Mouse (Mus musculus) thymus, adult 2 months (tissue): ENCODE results near the gene Hspb7. TPM values are rescaled to one million over a fixed set of nuclear protein-coding genes. Genes with fewer than 3 reads are reported as not detected.

ENCODE experiments used
- DNase-seq: peaks from one replicate; pipeline ENCODE4 v3.0.0; 2021
- H3K27ac ChIP-seq: fragments of 200-500 bp; 2 replicates; pipeline ENCODE4 v1.5.1; 2012; ENCODE audit warnings: low read length, control low read depth; ENCODE audit not compliant: control insufficient read depth, insufficient read depth
- H3K27me3 ChIP-seq: fragments of 200-500 bp; 2 replicates; pipeline ENCODE4 v1.6.1; 2012; ENCODE audit warnings: mild to moderate bottlenecking, low read length, moderate library complexity, mixed read lengths; ENCODE audit not compliant: control insufficient read depth, insufficient read depth
- H3K36me3 ChIP-seq: fragments of 200-500 bp; 2 replicates; pipeline ENCODE4 v1.6.1; 2012; ENCODE audit warnings: mild to moderate bottlenecking, low read length, moderate library complexity; ENCODE audit not compliant: control insufficient read depth, insufficient read depth
- H3K4me1 ChIP-seq: fragments of 200-500 bp; replicated peaks from 2 replicates; pipeline ENCODE4 v1.6.1; 2012; ENCODE audit warnings: low read length; ENCODE audit not compliant: control insufficient read depth, insufficient read depth
- H3K4me3 ChIP-seq: fragments of 200-500 bp; 2 replicates; pipeline ENCODE4 v1.5.1; 2012; ENCODE audit warnings: mild to moderate bottlenecking, low read length, control low read depth, moderate library complexity; ENCODE audit not compliant: control insufficient read depth, insufficient read depth
- CTCF ChIP-seq: fragments of 200-500 bp; IDR thresholded peaks from 2 replicates; pipeline ENCODE4 v1.5.1; 2012; ENCODE audit warnings: mild to moderate bottlenecking, control low read depth, low read length, moderate library complexity, borderline replicate concordance; ENCODE audit not compliant: control insufficient read depth, poor library complexity, insufficient read depth; ENCODE audit errors: extremely low read depth
- POLR2A ChIP-seq: fragments of 200-500 bp; IDR thresholded peaks from 2 replicates; pipeline ENCODE4 v1.6.1; 2012; ENCODE audit warnings: mild to moderate bottlenecking, low read length, control low read depth, moderate library complexity; ENCODE audit not compliant: control insufficient read depth, poor library complexity, insufficient read depth; ENCODE audit errors: extremely low read depth
- WGBS: fragments of 180-500 bp; shearing (Covaris S2); methylation state at CpG from one replicate; pipeline ENCODE4 v1.1.7; 2018; 5-methylcytosine and 5-hydroxymethylcytosine counted together
- polyA plus RNA-seq: library from polyadenylated mRNA; depleted of rRNA; stranded (reverse); fragments of >200 nt; gene quantifications from 2 replicates; pipeline ENCODE4 v1.2.3, GENCODE M21; 2012

Gene Hspb7
- polyA plus RNA-seq, 1 experiment, result 36.2 TPM

- H3K27ac ChIP-seq, result no peak overlapping the region
- TF ChIP-seq CTCF, result no peak
- no peak for TF ChIP-seq POLR2A
- H3K27me3 ChIP-seq, result no peaks in the 10 kb centered on the region; the same call in 1 of the 2 replicates
- peak; percentile 81 for DNase-seq
- no peak overlapping the region for H3K4me3 ChIP-seq
- no peaks in the 10 kb centered on the region for H3K36me3 ChIP-seq
- peaks cover 2% of the 10 kb centered on the region for H3K4me1 ChIP-seq
- WGBS, result 19% methylated on average over 5 of the region's 5 CpGs
Measured at GRCm38 (mm10) chr4:141387093-141387784, 33.3 kb upstream of the Hspb7 start.

- Histone ChIP-seq H3K36me3 (no peaks in the 10 kb centered on the region), H3K27me3 (no peaks in the 10 kb centered on the region), H3K27ac (no peak overlapping the region), H3K4me3 (no peak overlapping the region), H3K4me1 (no peaks in the 10 kb centered on the region)
- WGBS, result 76% methylated on average over 5 of the region's 5 CpGs
- TF ChIP-seq POLR2A, result no peak
- no peak for TF ChIP-seq CTCF
- DNase-seq, result no peak
Measured at GRCm38 (mm10) chr4:141387933-141388332, 32.6 kb upstream of the Hspb7 start.

GRCm38 (mm10) chr4:141389366-141390150 lies 31.0 kb upstream of the Hspb7 start:
- no peak for DNase-seq
- Histone ChIP-seq H3K27me3 (no peaks in the 10 kb centered on the region), H3K4me3 (no peak overlapping the region)

GRCm38 (mm10) chr4:141391293-141391692 lies 29.3 kb upstream of the Hspb7 start:
- Histone ChIP-seq H3K36me3 (no peaks in the 10 kb centered on the region), H3K4me1 (no peaks in the 10 kb centered on the region), H3K27me3 (no peaks in the 10 kb centered on the region), H3K4me3 (no peak overlapping the region), H3K27ac (no peak overlapping the region)
- TF ChIP-seq CTCF, result no peak
- no peak for TF ChIP-seq POLR2A
- no peak for DNase-seq
- 86% methylated on average over 12 of the region's 12 CpGs for WGBS

More at GRCm38 (mm10) chr4:141389366-141390150, 31.0 kb upstream of the Hspb7 start:
- no peaks in the 10 kb centered on the region for H3K4me1 ChIP-seq
- TF ChIP-seq POLR2A (no peak), CTCF (no peak)
- 89% methylated on average over 18 of the region's 18 CpGs for WGBS
- H3K27ac ChIP-seq, result no peak overlapping the region
- no peaks in the 10 kb centered on the region for H3K36me3 ChIP-seq

- 49% methylated on average over 16 of the region's 16 CpGs for WGBS
- H3K4me3 ChIP-seq, result no peak overlapping the region
- H3K27ac ChIP-seq, result no peak overlapping the region
- no peaks in the 10 kb centered on the region for H3K36me3 ChIP-seq
- TF ChIP-seq CTCF, result no peak
- TF ChIP-seq POLR2A, result no peak
- no peak for DNase-seq
- no peaks in the 10 kb centered on the region for H3K27me3 ChIP-seq
- no peaks in the 10 kb centered on the region for H3K4me1 ChIP-seq
Measured at GRCm38 (mm10) chr4:141394751-141395150, 25.8 kb upstream of the Hspb7 start.

GRCm38 (mm10) chr4:141397861-141398260 lies 22.7 kb upstream of the Hspb7 start:
- Histone ChIP-seq H3K4me1 (no peaks in the 10 kb centered on the region), H3K4me3 (no peak overlapping the region), H3K27me3 (no peaks in the 10 kb centered on the region), H3K27ac (no peak overlapping the region), H3K36me3 (no peaks in the 10 kb centered on the region)
- DNase-seq, result no peak
- no peak for TF ChIP-seq CTCF
- 89% methylated on average over 12 of the region's 12 CpGs for WGBS
